Mouse (Mus musculus) retina, postnatal 1 day (tissue): Measurements from ENCODE around the gene Dlx1.

Source experiments
- DNase-seq: peaks from one replicate; pipeline ENCODE4 v3.0.0-alpha.2; 2012

Dlx1 gene

GRCm38 (mm10) chr2:71547829-71548228 is 19.9 kb downstream of the Dlx1 start:
- peak; percentile 89 for DNase-seq

- no peak for DNase-seq
Measured at GRCm38 (mm10) chr2:71550330-71550729, 22.4 kb downstream of the Dlx1 start.

GRCm38 (mm10) chr2:71551704-71552103 is 23.8 kb downstream of the Dlx1 start:
- peak; percentile 31 for DNase-seq

- peak; percentile 10 for DNase-seq
Measured at GRCm38 (mm10) chr2:71556071-71556470, 28.2 kb downstream of the Dlx1 start.

- DNase-seq: no peak
Measured at GRCm38 (mm10) chr2:71566466-71566865, 38.6 kb downstream of the Dlx1 start.

GRCm38 (mm10) chr2:71573736-71574135 is 45.8 kb downstream of the Dlx1 start:
- DNase-seq: no peak

- no peak for DNase-seq
Measured at GRCm38 (mm10) chr2:71577059-71577458, 49.1 kb downstream of the Dlx1 start.

GRCm38 (mm10) chr2:71580632-71581466 is 52.9 kb downstream of the Dlx1 start:
- peak; percentile 77 for DNase-seq

- DNase-seq: no peak
Measured at GRCm38 (mm10) chr2:71581488-71581887, 53.6 kb downstream of the Dlx1 start.
